Mouse (Mus musculus): ENCODE measurements around the gene Hist1h3g. TPM values are rescaled to one million over a fixed set of nuclear protein-coding genes. Genes with fewer than 3 reads are reported as not detected.
A peak's percentile ranks its signal among the peaks of the same experiment; 100 is the strongest.
"Not testable (repeated sequence)": the region's sequence is repeated elsewhere in the genome, so short reads cannot be mapped to it uniquely, and the experiment has no call there.

Gene Hist1h3g
- 3.1 and 5.3 TPM in 2 replicates for polyA plus RNA-seq (2015; fragmentation: Nextera tagmentation; extraction: Ambion mirVana)

- peak; percentile 91 for ATAC-seq
- H3K4me1 ChIP-seq (replicated peaks): peaks cover 42% of the 10 kb centered on the region
- WGBS: under 1% methylated on average over 48 of the region's 62 CpGs
- H3K27ac ChIP-seq: peak within 1 kb of the TSS; percentile 72
- H3K27me3 ChIP-seq, H3K36me3 ChIP-seq, H3K9me3 ChIP-seq: not testable (repeated sequence)
- H3K4me3 ChIP-seq (replicated peaks): peak within 1 kb of the TSS; percentile 55
- peak within 1 kb of the TSS; percentile 76 for H3K4me2 ChIP-seq (replicated peaks)
- H3K9ac ChIP-seq (replicated peaks): peak within 1 kb of the TSS; percentile 59
Observed at GRCm38 (mm10) chr13:23535137-23536075, at the start of gene Hist1h3g. Gene Hist1h3g, plus strand, starts transcription at chr13:23535422.

- peak; percentile 97 for ATAC-seq
- Histone ChIP-seq H3K9ac (replicated peaks) (no peak within 1 kb of the TSS), H3K27ac (no peak within 1 kb of the TSS), H3K9me3 (no peaks in the 10 kb centered on the region), H3K4me1 (replicated peaks) (peaks cover 15% of the 10 kb centered on the region), H3K4me3 (replicated peaks) (peak within 1 kb of the TSS; percentile 33), H3K4me2 (replicated peaks) (peak within 1 kb of the TSS; percentile 58), H3K27me3 (peaks cover 9% of the 10 kb centered on the region), H3K36me3 (no peaks in the 10 kb centered on the region)
- WGBS: 4% methylated on average over 13 of the region's 14 CpGs
Observed at GRCm38 (mm10) chr13:23488400-23489322, 46.6 kb upstream of the Hist1h3g start, which contains the start of gene Btn2a2. Gene Btn2a2, minus strand, starts transcription at chr13:23488857.

- Histone ChIP-seq H3K4me2 (replicated peaks) (no peak overlapping the region), H3K4me1 (replicated peaks) (peaks cover 15% of the 10 kb centered on the region), H3K9ac (replicated peaks) (no peak overlapping the region), H3K9me3 (no peaks in the 10 kb centered on the region), H3K36me3 (no peaks in the 10 kb centered on the region), H3K4me3 (replicated peaks) (no peak overlapping the region), H3K27ac (no peak overlapping the region), H3K27me3 (peaks cover 9% of the 10 kb centered on the region)
- no peak for ATAC-seq
- 59% methylated on average over 1 of the region's 1 CpGs for WGBS
Observed at GRCm38 (mm10) chr13:23490863-23491262, 44.4 kb upstream of the Hist1h3g start.

- H3K4me1 ChIP-seq (replicated peaks): peaks cover 15% of the 10 kb centered on the region
- no peak overlapping the region for H3K4me2 ChIP-seq (replicated peaks)
- no peak overlapping the region for H3K9ac ChIP-seq (replicated peaks)
- no peak for ATAC-seq
- H3K27ac ChIP-seq: no peak overlapping the region
- WGBS: 18% methylated on average over 1 of the region's 1 CpGs
- no peaks in the 10 kb centered on the region for H3K9me3 ChIP-seq
- no peak overlapping the region for H3K4me3 ChIP-seq (replicated peaks)
- H3K27me3 ChIP-seq: peaks cover 9% of the 10 kb centered on the region
- no peaks in the 10 kb centered on the region for H3K36me3 ChIP-seq
Observed at GRCm38 (mm10) chr13:23491263-23491662, 44.0 kb upstream of the Hist1h3g start.

- H3K4me3 ChIP-seq (replicated peaks): peak overlapping the region; percentile 31
- H3K9me3 ChIP-seq: no peaks in the 10 kb centered on the region
- no peaks in the 10 kb centered on the region for H3K36me3 ChIP-seq
- H3K4me2 ChIP-seq (replicated peaks): peak overlapping the region; percentile 45
- no peak for ATAC-seq
- peaks cover 6% of the 10 kb centered on the region for H3K27me3 ChIP-seq
- peaks cover 15% of the 10 kb centered on the region for H3K4me1 ChIP-seq (replicated peaks)
- H3K9ac ChIP-seq (replicated peaks): peak overlapping the region; percentile 36; the same call in 1 of the 2 replicates
- WGBS: 4% methylated on average over 14 of the region's 14 CpGs
- H3K27ac ChIP-seq: no peak overlapping the region
Observed at GRCm38 (mm10) chr13:23491990-23492389, 43.2 kb upstream of the Hist1h3g start.

- no peak overlapping the region for H3K27ac ChIP-seq
- peaks cover 15% of the 10 kb centered on the region for H3K27me3 ChIP-seq
- peaks cover 18% of the 10 kb centered on the region for H3K4me1 ChIP-seq (replicated peaks)
- H3K9ac ChIP-seq (replicated peaks): no peak overlapping the region
- H3K4me3 ChIP-seq (replicated peaks): no peak overlapping the region
- H3K9me3 ChIP-seq: no peaks in the 10 kb centered on the region
- WGBS: 79% methylated on average over 6 of the region's 6 CpGs
- H3K4me2 ChIP-seq (replicated peaks): no peak overlapping the region
- H3K36me3 ChIP-seq: no peaks in the 10 kb centered on the region
- ATAC-seq: no peak
Observed at GRCm38 (mm10) chr13:23495526-23495925, 39.7 kb upstream of the Hist1h3g start.

GRCm38 (mm10) chr13:23497656-23498321 is 37.4 kb upstream of the Hist1h3g start:
- 3% methylated on average over 19 of the region's 19 CpGs for WGBS
- no peak for ATAC-seq

GRCm38 (mm10) chr13:23498653-23499052 is 36.6 kb upstream of the Hist1h3g start:
- Histone ChIP-seq H3K36me3 (no peaks in the 10 kb centered on the region), H3K27me3 (peaks cover 21% of the 10 kb centered on the region), H3K9ac (replicated peaks) (no peak overlapping the region), H3K4me3 (replicated peaks) (peak overlapping the region; percentile 15), H3K4me2 (replicated peaks) (peak overlapping the region; percentile 28), H3K4me1 (replicated peaks) (peaks cover 9% of the 10 kb centered on the region; the same call in 1 of the 2 replicates), H3K27ac (no peak overlapping the region), H3K9me3 (no peaks in the 10 kb centered on the region)
- WGBS: 7% methylated on average over 10 of the region's 10 CpGs
- no peak for ATAC-seq

More at GRCm38 (mm10) chr13:23497656-23498321, 37.4 kb upstream of the Hist1h3g start:
- Histone ChIP-seq H3K9ac (replicated peaks) (no peak overlapping the region), H3K27me3 (peaks cover 21% of the 10 kb centered on the region), H3K9me3 (no peaks in the 10 kb centered on the region), H3K36me3 (no peaks in the 10 kb centered on the region), H3K27ac (no peak overlapping the region), H3K4me3 (replicated peaks) (no peak overlapping the region), H3K4me1 (replicated peaks) (peaks cover 9% of the 10 kb centered on the region; the same call in 1 of the 2 replicates), H3K4me2 (replicated peaks) (peak overlapping the region; percentile 28)

- Histone ChIP-seq H3K9ac (replicated peaks) (no peak overlapping the region), H3K4me2 (replicated peaks) (no peak overlapping the region), H3K4me3 (replicated peaks) (no peak overlapping the region), H3K27me3 (peaks cover 21% of the 10 kb centered on the region), H3K4me1 (replicated peaks) (peaks cover 10% of the 10 kb centered on the region; the same call in 1 of the 2 replicates), H3K9me3 (no peaks in the 10 kb centered on the region), H3K36me3 (no peaks in the 10 kb centered on the region), H3K27ac (no peak overlapping the region)
- no peak for ATAC-seq
- 6% methylated on average over 7 of the region's 7 CpGs for WGBS
Observed at GRCm38 (mm10) chr13:23499943-23500342, 35.3 kb upstream of the Hist1h3g start.

GRCm38 (mm10) chr13:23500424-23501200 is 34.6 kb upstream of the Hist1h3g start:
- peaks cover 16% of the 10 kb centered on the region for H3K4me1 ChIP-seq (replicated peaks)
- WGBS: under 1% methylated on average over 17 of the region's 17 CpGs
- H3K4me2 ChIP-seq (replicated peaks): no peak overlapping the region
- no peak overlapping the region for H3K27ac ChIP-seq
- ATAC-seq: no peak
- no peaks in the 10 kb centered on the region for H3K9me3 ChIP-seq
- no peak overlapping the region for H3K4me3 ChIP-seq (replicated peaks)
- peaks cover 24% of the 10 kb centered on the region for H3K27me3 ChIP-seq
- H3K9ac ChIP-seq (replicated peaks): no peak overlapping the region
- H3K36me3 ChIP-seq: no peaks in the 10 kb centered on the region

GRCm38 (mm10) chr13:23501511-23501910 is 33.7 kb upstream of the Hist1h3g start:
- WGBS: 22% methylated on average over 5 of the region's 5 CpGs
- peaks cover 28% of the 10 kb centered on the region for H3K27me3 ChIP-seq
- H3K9ac ChIP-seq (replicated peaks): no peak overlapping the region
- no peak overlapping the region for H3K4me3 ChIP-seq (replicated peaks)
- H3K4me1 ChIP-seq (replicated peaks): peaks cover 21% of the 10 kb centered on the region
- H3K27ac ChIP-seq: no peak overlapping the region
- H3K4me2 ChIP-seq (replicated peaks): 0 out of 2 replicates have a peak overlapping the region, but pooled peaks have one; percentile 15
- H3K36me3 ChIP-seq: no peaks in the 10 kb centered on the region
- no peak for ATAC-seq
- H3K9me3 ChIP-seq: no peaks in the 10 kb centered on the region

Data from midbrain, embryonic 13.5 days (tissue).